Mouse (Mus musculus): ENCODE measurements around the gene Nfe2.

GRCm38 (mm10) chr15:103237295-103237694 lies 20.9 kb downstream of the Nfe2 start:
- TF ChIP-seq POLR2A (IDR thresholded peaks at IDR 0.05; ENCODE audit: borderline replicate concordance, insufficient read depth, low read length) (no peak), CTCF (IDR thresholded peaks at IDR 0.05; ENCODE audit: borderline replicate concordance, insufficient read depth, low read depth, low read length) (no peak)
